Mouse (Mus musculus) bone marrow, adult 2 months (tissue): ENCODE data around the gene Tex44.
A peak's percentile ranks its signal among the peaks of the same experiment; 100 is the strongest.

Experiments
- CTCF ChIP-seq: fragments of 200-500 bp; IDR thresholded peaks from 2 replicates; pipeline ENCODE4 v1.5.1; 2011; ENCODE audit warnings: low read length, control low read depth; ENCODE audit not compliant: control insufficient read depth, insufficient read depth
- POLR2A ChIP-seq: fragments of 200-500 bp; IDR thresholded peaks from 2 replicates; pipeline ENCODE4 v1.6.1; 2011; ENCODE audit warnings: low read depth, mild to moderate bottlenecking, control low read depth, low read length, borderline replicate concordance; ENCODE audit not compliant: control insufficient read depth

- TF ChIP-seq POLR2A (no peak), CTCF (0 out of 2 replicates have a peak, but pooled peaks have one; percentile 7)
These were observed 30.2 kb upstream of the Tex44 start for GRCm38 (mm10) chr1:86395897-86396296.
